Mouse (Mus musculus): ENCODE results near the gene Acvrl1.

Acvrl1 gene

GRCm38 (mm10) chr15:101141061-101141541 lies 12.8 kb downstream of the Acvrl1 start:
- in situ Hi-C loops (cut with MboI, MseI): no loop called here

DNA sequence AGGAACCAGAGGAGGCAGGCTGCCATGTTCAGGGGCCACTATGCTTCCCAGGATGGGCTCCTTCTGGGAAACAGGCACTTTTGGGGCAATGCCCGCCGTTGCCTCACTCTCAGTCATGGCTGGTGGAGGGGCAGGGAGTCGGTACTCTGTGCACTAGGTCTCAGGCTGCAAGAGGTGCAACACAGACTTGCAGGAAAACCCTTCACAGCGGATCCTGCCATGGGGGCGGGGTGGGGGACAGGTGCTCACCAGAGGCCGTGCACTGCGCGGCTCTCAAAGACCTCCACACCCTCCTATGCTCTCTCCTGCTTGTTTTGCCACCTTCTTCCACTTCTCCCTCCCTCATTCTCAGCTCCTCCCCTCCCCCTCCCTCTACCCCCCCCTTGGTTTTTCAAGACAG lies 14.3 kb downstream of the Acvrl1 start:
- in situ Hi-C loops (cut with MboI, MseI): no loop called here

DNA sequence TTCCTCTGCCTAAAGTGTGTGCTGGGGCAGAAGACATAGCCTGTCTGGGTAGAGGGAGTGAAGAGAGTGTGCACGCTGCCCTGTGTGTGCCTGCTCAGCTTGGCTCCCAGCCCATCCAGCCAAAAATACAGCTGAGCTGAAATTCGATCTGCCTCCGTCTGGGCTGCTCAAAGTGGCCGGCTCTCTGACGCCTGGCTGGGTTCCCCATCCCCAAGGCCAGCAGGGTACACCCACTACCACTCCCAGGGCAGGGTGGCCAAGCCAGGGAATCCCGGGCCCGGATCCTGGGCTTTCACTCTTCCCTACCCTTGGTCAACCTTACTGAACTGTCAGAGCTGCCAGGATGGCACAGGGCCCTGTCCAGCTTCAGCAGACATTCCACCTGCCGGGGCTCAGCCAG lies 15.2 kb downstream of the Acvrl1 start:
- in situ Hi-C loops (cut with MboI, MseI): no loop called here

DNA sequence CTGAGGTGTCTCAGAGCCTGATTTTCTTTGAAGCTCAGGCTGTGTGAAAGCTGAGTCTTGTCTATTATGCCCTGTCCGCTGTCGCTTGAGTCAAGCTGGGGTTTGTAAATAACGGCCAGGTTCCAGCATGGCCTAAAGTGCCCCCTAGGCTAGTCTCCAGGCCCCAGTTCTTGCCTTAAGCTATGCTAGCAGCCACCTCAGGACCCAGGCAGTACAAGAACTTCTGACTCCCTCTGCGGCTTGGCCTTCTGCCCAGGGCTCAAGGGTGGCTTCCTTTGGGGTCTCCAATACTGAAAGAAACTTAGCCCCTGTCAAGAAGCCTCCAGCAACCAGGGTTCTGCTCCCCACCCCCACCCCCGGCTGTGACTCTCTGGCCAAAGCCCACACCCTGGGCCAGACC lies 15.9 kb downstream of the Acvrl1 start:
- in situ Hi-C loops (cut with MboI, MseI): no loop called here

DNA sequence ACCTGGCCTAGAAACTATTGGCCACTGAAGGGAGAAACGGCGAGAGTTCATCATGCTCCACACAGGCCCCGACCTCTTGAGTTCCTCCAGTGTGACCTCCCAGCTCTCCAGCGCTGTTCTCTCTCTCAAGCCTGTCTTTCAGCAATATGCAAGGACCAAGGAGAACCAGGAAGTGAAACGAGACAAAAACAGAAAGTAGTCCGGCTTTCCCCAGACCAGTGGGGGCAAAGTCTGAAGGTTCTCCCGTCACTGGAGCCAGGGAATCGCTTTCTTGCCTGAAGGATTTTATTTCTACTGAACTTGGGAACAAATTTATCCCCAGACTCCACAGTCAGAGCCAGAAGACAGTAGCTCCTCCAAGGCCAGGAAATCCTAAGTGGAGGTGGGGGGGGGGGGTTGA lies 16.5 kb downstream of the Acvrl1 start:
- in situ Hi-C loops (cut with MboI, MseI): no loop called here

- in situ Hi-C loops (cut with MboI, MseI): no loop called here
These were observed 17.2 kb downstream of the Acvrl1 start for GRCm38 (mm10) chr15:101145424-101146099.

GRCm38 (mm10) chr15:101146100-101146965 lies 18.0 kb downstream of the Acvrl1 start:
- in situ Hi-C loops (cut with MboI, MseI): no loop called here

DNA sequence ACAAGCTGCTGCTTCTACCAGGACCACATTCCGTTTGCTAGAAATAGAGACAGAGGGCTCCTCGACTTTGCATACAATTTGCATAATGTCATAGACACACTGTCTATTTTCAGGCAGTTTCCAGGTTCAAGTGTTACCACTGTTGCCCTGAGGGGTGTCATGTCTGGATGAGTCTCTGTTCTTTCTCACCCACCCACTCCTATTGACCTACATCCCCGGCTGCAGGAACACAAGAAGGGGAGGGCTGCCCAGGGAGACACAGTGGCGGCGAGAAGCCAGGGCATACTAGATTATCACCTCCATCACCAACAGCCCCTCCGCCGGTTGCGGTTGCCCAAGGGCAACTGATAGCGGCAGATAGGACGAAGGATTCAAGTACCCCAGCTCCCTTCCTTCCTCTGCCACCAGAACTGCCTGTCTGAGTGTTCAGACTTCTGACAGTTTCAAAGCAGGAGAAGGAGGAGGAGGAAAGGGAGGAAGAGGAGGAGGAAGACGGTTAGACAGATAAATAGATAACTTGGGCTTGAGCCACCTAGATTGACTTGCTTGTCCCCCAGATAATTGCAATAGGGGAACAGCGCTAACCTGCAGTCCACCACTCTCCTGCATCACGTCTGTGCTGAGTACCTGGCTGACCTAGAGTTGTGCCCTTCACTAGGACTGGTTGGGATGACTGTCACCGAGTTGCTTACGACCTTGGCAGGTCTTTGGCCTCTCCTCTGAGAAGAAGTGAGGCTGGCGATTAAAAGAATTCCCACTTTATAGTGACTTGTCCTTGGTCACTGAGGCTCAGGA lies 19.0 kb downstream of the Acvrl1 start:
- in situ Hi-C loops (cut with MboI, MseI): no loop called here

DNA sequence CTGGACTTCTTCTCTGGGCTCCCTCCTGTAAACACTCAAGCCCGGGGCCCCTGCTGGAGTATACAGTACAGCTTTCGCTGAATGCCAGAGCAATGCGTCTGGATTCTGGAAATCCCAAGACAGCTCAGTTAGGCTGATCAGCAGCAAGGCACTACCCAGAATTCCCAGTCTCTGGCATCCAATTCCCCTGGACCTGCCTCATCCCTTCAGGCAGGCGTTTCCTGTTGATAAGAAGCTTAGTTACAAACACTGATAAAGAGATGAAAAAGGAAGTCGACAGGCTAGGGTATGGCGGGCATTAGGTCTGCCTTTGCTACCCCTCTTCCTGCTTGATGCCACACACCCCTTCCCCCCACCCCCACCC lies 19.6 kb downstream of the Acvrl1 start:
- in situ Hi-C loops (cut with MboI, MseI): no loop called here

- in situ Hi-C loops (cut with MboI, MseI): no loop called here
These were observed 20.3 kb downstream of the Acvrl1 start for GRCm38 (mm10) chr15:101148604-101149003.

GRCm38 (mm10) chr15:101151409-101152261 lies 23.3 kb downstream of the Acvrl1 start:
- in situ Hi-C loops (cut with MboI, MseI): no loop called here

- in situ Hi-C loops (cut with MboI, MseI): no loop called here
These were observed 26.6 kb downstream of the Acvrl1 start for GRCm38 (mm10) chr15:101154700-101155616.

DNA sequence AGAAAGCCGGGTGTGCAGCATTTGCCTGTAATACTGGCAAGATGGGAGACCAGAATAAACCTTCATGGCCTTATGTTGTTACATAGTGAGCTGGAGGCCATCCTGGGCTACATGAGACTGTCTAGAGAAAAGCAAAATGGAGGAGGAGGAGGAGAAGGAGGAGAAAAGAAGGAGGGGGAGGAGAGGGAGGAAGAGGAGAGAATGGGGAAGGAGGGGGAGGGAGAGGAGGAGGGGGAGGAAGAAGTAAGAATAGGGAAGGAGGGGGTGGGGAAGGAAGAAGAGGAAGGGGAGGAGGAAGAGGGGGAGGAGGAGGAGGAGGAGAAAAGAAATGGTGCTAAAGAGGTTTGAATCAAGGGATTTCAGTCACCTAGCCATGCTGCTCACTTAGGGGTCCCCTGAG lies 31.8 kb downstream of the Acvrl1 start:
- in situ Hi-C loops (cut with MboI, MseI): loop anchor here (10.0 kb wide), 1 partner anchor 55 kb away; no protein-coding TSS in a partner anchor

DNA sequence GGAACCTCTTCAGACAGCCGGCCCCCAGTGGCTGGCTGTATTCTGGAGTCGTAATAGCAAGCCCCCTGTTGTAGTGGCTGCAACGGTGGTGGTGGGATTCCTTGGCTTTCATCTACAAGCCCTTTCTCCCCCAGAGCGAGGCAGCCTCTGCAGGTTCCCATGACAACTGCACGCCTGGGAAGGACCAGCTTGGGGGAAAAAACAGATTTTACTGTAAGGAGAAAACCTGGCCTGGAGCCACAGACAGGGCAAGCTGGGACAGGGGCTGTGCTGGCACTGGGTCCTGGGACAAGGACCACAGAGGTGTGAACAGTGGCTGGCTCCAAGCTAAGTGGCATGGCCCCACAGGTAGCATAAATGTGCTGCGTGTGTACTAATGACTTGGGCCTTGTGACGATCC lies 32.3 kb downstream of the Acvrl1 start:
- in situ Hi-C loops (cut with MboI, MseI): loop anchor here (10.0 kb wide), 1 partner anchor 56 kb away; no protein-coding TSS in a partner anchor

DNA sequence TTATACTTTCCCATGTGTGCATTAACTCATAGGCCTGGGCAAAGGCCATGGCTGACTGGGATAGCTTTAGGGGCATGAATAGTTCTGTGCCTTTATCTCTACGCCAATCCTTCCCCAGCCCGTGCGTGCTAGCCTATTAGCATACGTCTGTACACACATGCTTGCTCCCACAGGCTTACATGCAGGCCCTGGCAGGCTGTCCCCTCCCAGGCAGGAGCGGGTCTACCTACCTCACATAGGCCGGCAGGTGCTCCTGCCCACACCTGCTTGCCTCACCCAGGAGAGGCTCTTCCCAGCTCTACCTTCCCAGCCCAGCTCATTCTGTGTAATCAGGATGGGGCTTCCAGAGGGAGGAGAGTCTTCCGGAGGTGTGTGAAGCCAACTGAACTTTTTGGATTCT lies 33.2 kb downstream of the Acvrl1 start:
- in situ Hi-C loops (cut with MboI, MseI): loop anchor here (10.0 kb wide), 1 partner anchor 57 kb away; no protein-coding TSS in a partner anchor

- in situ Hi-C loops (cut with MboI, MseI): loop anchor here (10.0 kb wide), 1 partner anchor 58 kb away; no protein-coding TSS in a partner anchor
These were observed 34.7 kb downstream of the Acvrl1 start for GRCm38 (mm10) chr15:101163056-101163458.

GRCm38 (mm10) chr15:101163854-101164253 lies 35.5 kb downstream of the Acvrl1 start:
- in situ Hi-C loops (cut with MboI, MseI): loop anchor here (10.0 kb wide), 1 partner anchor 59 kb away; no protein-coding TSS in a partner anchor

DNA sequence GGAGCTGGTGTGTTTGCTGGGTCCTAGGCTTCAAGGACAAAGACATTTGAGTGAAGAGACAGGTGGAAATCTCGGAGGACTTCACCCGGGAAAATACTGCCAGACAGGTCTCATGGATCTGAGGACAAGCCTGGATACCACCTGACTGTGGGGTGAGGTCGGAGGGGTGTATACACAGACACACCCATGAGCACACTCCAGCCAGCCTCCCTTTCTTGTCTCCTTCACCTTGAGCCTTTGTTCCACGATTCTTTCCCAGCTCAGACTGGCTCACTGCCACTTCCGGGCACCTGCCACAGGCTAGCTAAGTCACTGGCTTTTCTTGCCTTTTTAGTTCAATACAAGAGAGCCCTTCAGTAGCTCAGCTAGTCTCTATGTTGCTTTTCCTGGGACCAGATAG lies 36.0 kb downstream of the Acvrl1 start:
- in situ Hi-C loops (cut with MboI, MseI): loop anchor here (10.0 kb wide), 1 partner anchor 59 kb away; no protein-coding TSS in a partner anchor

- in situ Hi-C loops (cut with MboI, MseI): loop anchor here (10.0 kb wide), 1 partner anchor 61 kb away; no protein-coding TSS in a partner anchor
These were observed 37.5 kb downstream of the Acvrl1 start for GRCm38 (mm10) chr15:101165658-101166437.
